Mouse (Mus musculus): ENCODE measurements around the gene Hist2h2be. TPM values are rescaled to one million over a fixed set of nuclear protein-coding genes. Genes with fewer than 3 reads are reported as not detected.

Hist2h2be gene
- total and polyA plus RNA-seq, 3 experiments = 1.8 to 3.2 TPM; not detected in 1

- no peak for TF ChIP-seq MAFK (IDR thresholded peaks at IDR 0.05; ENCODE audit: borderline replicate concordance, low read depth, low read length)
- TF ChIP-seq CHD2 (IDR thresholded peaks at IDR 0.05; ENCODE audit: low read length) = no peak
- no peak for TF ChIP-seq CTCF (IDR thresholded peaks at IDR 0.05 in 2 of 3, conservative IDR thresholded peaks at IDR 0.05 in 1 of 3; ENCODE audit: control insufficient read depth in 1 of 3, insufficient read depth in 1 of 3, low read depth in 2 of 3, low read length in 3 of 3, poor library complexity in 1 of 3, severe bottlenecking in 1 of 3)
- no peak for TF ChIP-seq POLR2AphosphoS2 (IDR thresholded peaks at IDR 0.05; ENCODE audit: low read length)
- no peak for TF ChIP-seq ZKSCAN1 (IDR thresholded peaks at IDR 0.05; ENCODE audit: low read depth, low read length)
- no peak for TF ChIP-seq SMC3 (IDR thresholded peaks at IDR 0.05; ENCODE audit: low read depth, low read length)
- no peak for TF ChIP-seq RCOR1 (IDR thresholded peaks at IDR 0.05; ENCODE audit: low read depth, low read length)
- TF ChIP-seq NRF1 (IDR thresholded peaks at IDR 0.05; ENCODE audit: insufficient read depth, low read depth, low read length, poor library complexity, severe bottlenecking) = peak; percentile 27; the same call in 1 of the 2 replicates
- TF ChIP-seq ZMIZ1 (IDR thresholded peaks at IDR 0.05; ENCODE audit: low read depth, low read length) = no peak
- no peak for TF ChIP-seq ETS1 (IDR thresholded peaks at IDR 0.05; ENCODE audit: low read depth, low read length)
- 0 out of 2 replicates have a peak, but pooled peaks have one; percentile 26 for TF ChIP-seq CHD1 (IDR thresholded peaks at IDR 0.05; ENCODE audit: low read depth, low read length)
- TF ChIP-seq RAD21 (IDR thresholded peaks at IDR 0.05; ENCODE audit: low read depth, low read length) = no peak
- TF ChIP-seq MAX (IDR thresholded peaks at IDR 0.05; ENCODE audit: low read length) = no peak
- no peak for TF ChIP-seq ELF1 (IDR thresholded peaks at IDR 0.05; ENCODE audit: low read depth, low read length)
- TF ChIP-seq GABPA (IDR thresholded peaks at IDR 0.05; ENCODE audit: low read depth, low read length) = no peak
- no peak for TF ChIP-seq MYB (IDR thresholded peaks at IDR 0.05; ENCODE audit: low read depth, low read length)
- DNase-seq (ENCODE audit: low read depth, low spot score) = peak; percentile 75
- peaks cover 0 to 16% of the 10 kb centered on the region in 2 experiments; a peak in 2 of 4 replicates for H3K36me3 ChIP-seq (ENCODE audit: control insufficient read depth in 1 of 2, insufficient read depth in 2 of 2, low read length in 2 of 2)
- peak overlapping the region; percentile 72 for H3K9ac ChIP-seq (ENCODE audit: control insufficient read depth, low read depth, low read length, poor library complexity, severe bottlenecking)
- H3K9me3 ChIP-seq (replicated peaks; ENCODE audit: insufficient read depth, low read length) = no peaks in the 10 kb centered on the region
- peaks cover 9% of the 10 kb centered on the region; the same call in 1 of the 2 replicates for H3K79me2 ChIP-seq (ENCODE audit: control insufficient read depth, insufficient read depth, low read length, poor library complexity)
- no peaks in the 10 kb centered on the region for H3K27me3 ChIP-seq (ENCODE audit: control insufficient read depth in 1 of 2, insufficient read depth in 2 of 2, low read length in 2 of 2)
- H3K27ac ChIP-seq (ENCODE audit: control insufficient read depth, low read depth, low read length) = peak overlapping the region; percentile 87
- peaks cover 12 to 22% of the 10 kb centered on the region in 2 experiments for H3K4me1 ChIP-seq (ENCODE audit: control insufficient read depth in 1 of 2, insufficient read depth in 2 of 2, low read length in 2 of 2)
- H3K4me3 ChIP-seq (ENCODE audit: control insufficient read depth in 1 of 2, insufficient read depth in 1 of 2, low read depth in 2 of 2, low read length in 2 of 2) = peak overlapping the region; percentile 60 to 61
Measured at GRCm38 (mm10) chr3:96196437-96197128, 24.3 kb upstream of the Hist2h2be start.

- peaks cover 9% of the 10 kb centered on the region; the same call in 1 of the 2 replicates for H3K79me2 ChIP-seq (ENCODE audit: control insufficient read depth, insufficient read depth, low read length, poor library complexity)
- H3K9me3 ChIP-seq (replicated peaks; ENCODE audit: insufficient read depth, low read length) = no peaks in the 10 kb centered on the region
- H3K36me3 ChIP-seq (ENCODE audit: control insufficient read depth in 1 of 2, insufficient read depth in 2 of 2, low read length in 2 of 2) = peaks cover 0 to 16% of the 10 kb centered on the region in 2 experiments; a peak in 2 of 4 replicates
- H3K9ac ChIP-seq (ENCODE audit: control insufficient read depth, low read depth, low read length, poor library complexity, severe bottlenecking) = peak overlapping the region; percentile 79
- peak overlapping the region; percentile 87 for H3K27ac ChIP-seq (ENCODE audit: control insufficient read depth, low read depth, low read length)
- H3K4me1 ChIP-seq (ENCODE audit: control insufficient read depth in 1 of 2, insufficient read depth in 2 of 2, low read length in 2 of 2) = peaks cover 12 to 22% of the 10 kb centered on the region in 2 experiments
- peak; percentile 99 for DNase-seq (ENCODE audit: low read depth, low spot score)
- no peaks in the 10 kb centered on the region for H3K27me3 ChIP-seq (ENCODE audit: control insufficient read depth in 1 of 2, insufficient read depth in 2 of 2, low read length in 2 of 2)
- peak overlapping the region; percentile 60 to 61 for H3K4me3 ChIP-seq (ENCODE audit: control insufficient read depth in 1 of 2, insufficient read depth in 1 of 2, low read depth in 2 of 2, low read length in 2 of 2)
- peak; percentile 83 for TF ChIP-seq MXI1 (IDR thresholded peaks at IDR 0.05; ENCODE audit: low read depth, low read length)
- peak; percentile 97 to 100 for TF ChIP-seq POLR2A (IDR thresholded peaks at IDR 0.05; ENCODE audit: control insufficient read depth in 1 of 2, insufficient read depth in 1 of 2, low read depth in 1 of 2, low read length in 2 of 2, poor library complexity in 1 of 2)
- TF ChIP-seq ZC3H11A (IDR thresholded peaks at IDR 0.05; ENCODE audit: low read depth, low read length) = no peak
- peak in 1 of 2 experiments; percentile 52; a peak in 2 of 4 replicates for TF ChIP-seq EP300 (IDR thresholded peaks at IDR 0.05; ENCODE audit: low read depth in 1 of 2, low read length in 2 of 2)
- TF ChIP-seq CHD2 (IDR thresholded peaks at IDR 0.05; ENCODE audit: low read length) = peak; percentile 83
- 0 out of 2 replicates have a peak, but pooled peaks have one; percentile 60 for TF ChIP-seq RCOR1 (IDR thresholded peaks at IDR 0.05; ENCODE audit: low read depth, low read length)
- peak; percentile 82 for TF ChIP-seq TCF12 (IDR thresholded peaks at IDR 0.05; ENCODE audit: low read depth, low read length)
- TF ChIP-seq ETS1 (IDR thresholded peaks at IDR 0.05; ENCODE audit: low read depth, low read length) = peak; percentile 74; the same call in 1 of the 2 replicates
- TF ChIP-seq SMC3 (IDR thresholded peaks at IDR 0.05; ENCODE audit: low read depth, low read length) = peak; percentile 16; the same call in 1 of the 2 replicates
- no peak for TF ChIP-seq TAL1 (IDR thresholded peaks at IDR 0.05; ENCODE audit: low read length)
- TF ChIP-seq ZMIZ1 (IDR thresholded peaks at IDR 0.05; ENCODE audit: low read depth, low read length) = peak; percentile 96
- TF ChIP-seq ZNF384 (IDR thresholded peaks at IDR 0.05; ENCODE audit: low read depth, low read length) = no peak
- TF ChIP-seq TBP (IDR thresholded peaks at IDR 0.05; ENCODE audit: low read depth, low read length) = peak; percentile 97
- TF ChIP-seq MAZ (IDR thresholded peaks at IDR 0.05; ENCODE audit: low read depth, low read length) = 0 out of 2 replicates have a peak, but pooled peaks have one; percentile 59
- no peak for TF ChIP-seq CTCF (IDR thresholded peaks at IDR 0.05 in 2 of 3, conservative IDR thresholded peaks at IDR 0.05 in 1 of 3; ENCODE audit: control insufficient read depth in 1 of 3, insufficient read depth in 1 of 3, low read depth in 2 of 3, low read length in 3 of 3, poor library complexity in 1 of 3, severe bottlenecking in 1 of 3)
- TF ChIP-seq NELFE (IDR thresholded peaks at IDR 0.05; ENCODE audit: low read depth, low read length) = peak; percentile 100
- TF ChIP-seq ZKSCAN1 (IDR thresholded peaks at IDR 0.05; ENCODE audit: low read depth, low read length) = no peak
- TF ChIP-seq CHD1 (IDR thresholded peaks at IDR 0.05; ENCODE audit: low read depth, low read length) = peak; percentile 94
- TF ChIP-seq GABPA (IDR thresholded peaks at IDR 0.05; ENCODE audit: low read depth, low read length) = no peak
- peak; percentile 96 for TF ChIP-seq MYC (IDR thresholded peaks at IDR 0.05; ENCODE audit: low read depth, low read length)
Measured at GRCm38 (mm10) chr3:96197129-96197749, 23.7 kb upstream of the Hist2h2be start.

All from MEL (cell line).